Mouse (Mus musculus) right cerebral cortex, postnatal 4 days (tissue): Measurements from ENCODE around the gene Tmem129.

Experiments
- DNase-seq: peaks from one replicate; pipeline ENCODE4 v3.0.0-alpha.2; 2022

The Tmem129 gene

DNA sequence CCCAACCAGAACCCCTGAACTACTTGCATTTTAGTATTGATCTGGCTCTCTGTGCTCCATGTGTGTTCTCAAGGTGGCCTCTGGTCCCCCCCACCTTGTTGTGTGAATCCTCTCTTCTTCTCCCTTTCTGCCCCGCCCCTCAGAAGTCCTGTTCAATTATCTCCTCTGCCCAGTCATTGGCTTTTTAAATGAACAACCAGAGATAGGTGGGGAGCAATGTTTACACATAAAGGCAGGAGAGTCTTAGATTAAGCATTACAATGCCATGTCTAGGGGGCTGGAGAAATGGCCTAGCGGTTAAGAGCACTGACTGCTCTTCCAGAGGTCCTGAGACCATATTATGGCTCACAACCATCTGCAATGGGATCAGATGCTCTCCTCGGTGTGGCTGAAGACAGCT, 22.9 kb downstream of the Tmem129 start:
- DNase-seq = no peak

DNA sequence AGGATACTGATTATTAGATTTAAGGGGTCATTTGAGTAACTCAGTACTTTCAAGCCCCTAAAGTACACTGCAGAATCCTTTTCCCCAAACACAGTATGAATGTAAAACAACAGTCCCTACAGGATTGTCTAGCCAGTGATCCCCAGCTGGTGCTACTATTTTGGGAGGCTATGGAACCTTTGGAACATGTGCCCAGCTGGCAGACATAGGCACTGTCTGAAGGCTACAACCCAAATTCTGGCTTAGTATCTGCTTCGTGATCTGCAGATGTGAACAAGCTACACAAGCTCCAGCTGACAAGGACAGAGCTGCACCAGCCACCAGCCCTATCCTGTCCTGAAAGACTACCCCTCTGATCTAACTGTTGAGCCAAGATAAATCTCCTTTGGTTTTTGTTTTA, 25.7 kb downstream of the Tmem129 start:
- DNase-seq = no peak

DNA sequence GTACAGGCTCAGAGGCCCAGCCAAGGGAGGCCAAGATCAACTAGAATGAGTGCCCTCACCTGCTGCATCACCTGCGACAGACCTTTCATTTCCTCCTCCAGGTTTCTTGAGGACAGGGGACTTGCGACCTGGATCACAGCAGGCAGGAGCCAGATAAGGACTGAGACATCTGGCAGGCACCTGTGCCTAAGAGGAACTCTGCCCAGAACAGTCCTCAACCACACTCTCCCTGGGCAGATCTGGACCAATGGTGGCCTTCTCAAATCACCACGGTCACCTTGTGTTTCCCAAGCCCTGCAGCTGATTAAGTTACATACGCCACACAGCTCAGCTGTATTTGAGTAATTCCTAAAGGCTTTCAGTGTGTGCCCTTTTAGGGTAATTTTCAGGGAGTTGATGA, 27.6 kb downstream of the Tmem129 start:
- no peak for DNase-seq

- DNase-seq = no peak
These were observed 28.2 kb downstream of the Tmem129 start for GRCm38 (mm10) chr5:33630061-33630460.

DNA sequence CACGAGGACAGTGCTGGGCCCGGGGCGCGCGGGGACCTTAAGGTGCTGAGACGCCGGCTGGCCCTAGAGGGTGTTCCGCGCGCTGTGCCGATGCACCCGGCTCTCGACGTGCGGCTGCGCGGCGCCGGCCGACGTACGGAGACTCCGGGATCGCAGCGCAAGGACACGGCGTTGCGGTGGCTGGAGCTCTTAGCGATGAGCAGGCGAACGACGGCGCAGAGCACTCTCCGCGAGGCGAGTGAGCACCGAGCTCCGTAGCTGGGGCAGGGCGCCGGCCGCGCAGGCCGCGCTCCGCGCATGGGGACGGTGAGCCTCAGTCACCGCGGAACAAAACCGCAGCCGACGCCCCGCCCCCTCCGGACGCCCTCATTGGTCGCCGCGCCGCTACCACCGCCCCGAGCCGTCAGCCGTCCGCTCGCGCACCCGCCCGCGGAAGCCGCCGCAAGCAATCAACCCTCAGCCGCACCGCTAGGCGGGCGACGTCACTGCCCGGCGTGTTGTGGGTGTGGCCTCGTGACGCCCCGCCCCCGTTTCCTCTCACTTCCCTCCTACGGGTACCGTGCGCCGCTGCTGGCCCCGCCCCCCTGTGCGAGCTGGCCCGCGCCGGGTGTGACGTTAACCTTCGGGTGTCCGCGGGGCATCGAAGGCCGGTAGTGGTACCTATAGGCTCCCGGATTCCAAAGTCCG, 28.8 kb downstream of the Tmem129 start, which contains the start of the genes Fam53a and Gm9903:
Fam53a (minus strand) TSS at position 335 of the 687 bp plus-strand sequence.
Gm9903 (plus strand) TSS at position 625 of the 687 bp plus-strand sequence.
- peak; percentile 100 for DNase-seq

GRCm38 (mm10) chr5:33628820-33629300, 29.4 kb downstream of the Tmem129 start:
- DNase-seq = peak; percentile 49

- DNase-seq = no peak
These were observed 30.2 kb downstream of the Tmem129 start for GRCm38 (mm10) chr5:33627968-33628367.

- DNase-seq = no peak
These were observed 34.5 kb downstream of the Tmem129 start for GRCm38 (mm10) chr5:33623766-33624165.

DNA sequence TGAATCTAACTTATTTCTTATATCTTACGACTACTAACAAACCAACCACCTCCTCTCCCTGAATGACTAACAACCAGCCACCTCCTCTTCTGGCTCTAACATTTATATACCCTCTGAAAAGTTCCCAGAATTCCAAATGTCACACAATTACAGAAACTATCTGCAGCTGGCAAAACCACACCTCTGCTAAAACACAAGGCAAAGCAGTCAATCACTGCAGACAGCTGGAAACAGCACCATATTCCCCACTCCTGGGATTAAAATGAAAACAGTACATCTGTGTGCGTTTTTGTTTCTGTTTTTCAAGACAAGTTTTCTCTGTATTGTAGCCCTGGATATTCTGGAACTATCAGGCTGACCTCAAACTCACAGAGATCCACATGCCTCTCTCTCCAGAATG, 35.5 kb downstream of the Tmem129 start:
- DNase-seq = no peak

DNA sequence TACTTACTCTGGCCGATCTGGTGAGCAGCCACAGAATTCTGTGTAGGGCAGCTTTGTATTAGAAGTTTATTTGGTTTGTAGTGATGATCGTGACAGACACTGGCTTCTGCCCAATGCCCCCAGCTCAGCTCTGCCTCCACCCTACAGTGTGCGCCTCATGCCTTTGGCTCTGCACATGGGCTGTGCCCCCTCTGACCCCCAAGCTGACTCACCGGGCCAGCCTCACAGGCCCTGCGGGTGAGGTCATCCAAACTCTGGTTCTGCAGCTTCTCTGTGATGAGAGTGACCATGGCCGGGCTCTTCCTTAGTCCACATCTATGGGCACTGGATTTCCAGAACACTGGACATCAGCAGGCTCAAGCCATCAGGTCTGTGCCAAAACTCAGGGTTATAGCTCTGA, 43.8 kb downstream of the Tmem129 start:
- DNase-seq = no peak

GRCm38 (mm10) chr5:33611795-33612194, 46.4 kb downstream of the Tmem129 start:
- DNase-seq = no peak

DNA sequence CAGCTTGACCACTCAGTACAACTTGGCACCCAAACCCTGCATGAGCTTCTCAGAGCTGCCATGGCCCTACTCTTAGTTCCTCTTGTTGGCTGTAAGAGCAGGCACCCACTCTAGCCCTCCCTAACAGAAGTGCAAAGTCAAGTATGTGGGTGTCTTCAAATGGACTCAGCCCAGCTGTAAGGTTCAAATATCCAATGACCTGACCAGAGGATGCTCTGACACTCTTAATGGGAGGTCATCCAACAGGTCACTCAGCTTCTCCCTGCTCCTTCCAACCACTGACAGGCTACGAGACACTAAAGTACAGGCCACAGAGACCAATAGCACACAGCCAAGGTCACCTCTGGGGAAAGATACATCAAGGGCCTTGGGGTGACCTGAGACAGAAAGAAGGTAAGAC, 49.0 kb downstream of the Tmem129 start:
- DNase-seq = no peak

DNA sequence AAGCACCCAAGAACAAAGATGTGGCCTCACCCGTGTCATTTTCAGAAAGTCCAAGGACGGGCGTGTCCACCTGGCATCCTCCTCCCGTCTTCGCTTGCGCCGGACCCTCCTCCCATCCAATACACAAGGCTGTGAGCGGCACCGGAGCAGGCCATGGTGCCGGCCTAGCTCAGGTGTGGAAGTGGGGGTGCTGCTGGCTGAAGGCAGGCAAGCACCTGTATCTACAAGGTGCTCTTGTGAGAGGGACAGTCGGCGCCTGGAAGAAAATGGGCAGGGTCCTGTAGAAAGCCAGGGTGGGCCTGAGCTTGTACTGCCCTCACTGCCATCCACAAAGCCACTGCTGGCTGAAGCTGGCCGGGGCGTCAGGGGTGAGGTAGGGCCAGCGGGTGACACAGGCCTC, 50.8 kb downstream of the Tmem129 start:
- no peak for DNase-seq

GRCm38 (mm10) chr5:33606631-33607030, 51.6 kb downstream of the Tmem129 start:
- no peak for DNase-seq

- no peak for DNase-seq
These were observed 52.9 kb downstream of the Tmem129 start for GRCm38 (mm10) chr5:33605314-33605713.
